Mouse (Mus musculus): Measurements from ENCODE around the gene Csnka2ip.

The Csnka2ip gene

DNA sequence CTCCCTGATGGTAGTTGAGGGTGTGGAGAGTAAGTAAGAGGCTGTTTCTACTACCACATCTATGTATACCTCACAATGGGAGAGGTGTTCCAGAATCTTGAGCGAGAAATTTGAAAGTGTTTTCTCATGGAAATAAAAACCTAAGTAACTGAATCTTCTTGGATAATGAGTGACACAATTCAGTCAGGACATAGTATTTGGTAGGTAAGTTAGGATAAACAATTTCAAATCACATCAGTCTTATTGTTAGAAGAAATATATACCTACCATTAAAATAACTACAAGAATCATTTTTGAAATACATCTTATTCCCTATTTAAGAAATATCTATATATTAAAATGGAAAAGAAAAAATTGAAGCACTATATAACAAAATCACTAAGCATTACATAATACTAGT is at the start of gene Csnka2ip:
Gene Csnka2ip (minus strand): TSS at position 101 of the 400 bp plus-strand sequence.
- DNase-seq, result no peak

DNA sequence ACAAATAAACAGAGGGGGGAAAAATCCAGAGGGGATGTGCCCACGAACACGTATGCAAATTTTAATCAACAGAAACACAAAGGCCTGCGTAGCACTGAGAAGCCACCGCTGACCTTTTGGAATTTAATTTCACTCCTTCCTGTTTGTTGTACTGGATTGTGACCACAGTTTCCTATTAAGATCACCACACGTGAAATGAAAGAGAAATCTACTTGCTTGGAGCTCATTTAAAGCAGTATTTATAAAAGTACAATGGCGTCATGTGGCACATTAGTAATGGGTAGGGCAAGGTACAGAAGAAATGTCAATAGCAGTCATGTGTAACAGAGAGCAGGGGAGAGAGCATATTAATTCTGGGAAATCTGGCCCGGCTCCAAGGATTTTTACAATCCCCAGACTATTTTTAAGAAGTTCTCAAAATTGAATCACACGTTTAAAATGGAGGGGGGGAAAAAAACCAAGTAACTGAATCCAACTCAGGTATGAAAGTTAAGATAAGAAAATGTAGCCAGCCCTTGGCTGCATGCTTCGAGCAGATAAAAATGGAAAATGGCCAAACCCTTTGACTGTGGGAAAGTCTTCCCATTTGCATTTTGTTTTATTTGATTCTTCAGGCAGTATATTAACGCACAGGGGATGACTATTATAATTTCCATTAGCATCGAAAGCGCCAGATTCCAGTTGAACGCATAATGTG is 47.5 kb upstream of the Csnka2ip start:
- no peak for DNase-seq

DNA sequence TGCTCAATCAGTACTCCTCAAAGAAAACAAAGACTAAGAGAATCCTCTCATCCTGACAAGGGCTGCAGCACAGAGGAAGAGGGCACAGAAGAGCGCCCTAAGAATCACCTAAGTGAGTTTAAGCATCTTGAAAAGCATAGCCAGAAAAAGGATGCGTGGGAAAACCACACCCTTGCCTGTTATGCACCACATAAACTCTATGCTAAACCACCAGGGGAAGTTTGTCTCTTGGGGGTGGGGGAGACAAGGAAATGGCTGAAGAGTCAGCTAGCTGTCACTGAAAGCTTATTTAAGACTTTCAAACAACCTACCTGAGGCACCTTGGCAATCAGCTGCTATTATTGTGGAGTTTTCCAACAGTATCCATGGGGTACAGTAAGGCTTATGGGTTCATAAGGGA is 45.6 kb upstream of the Csnka2ip start:
- DNase-seq, result no peak

DNA sequence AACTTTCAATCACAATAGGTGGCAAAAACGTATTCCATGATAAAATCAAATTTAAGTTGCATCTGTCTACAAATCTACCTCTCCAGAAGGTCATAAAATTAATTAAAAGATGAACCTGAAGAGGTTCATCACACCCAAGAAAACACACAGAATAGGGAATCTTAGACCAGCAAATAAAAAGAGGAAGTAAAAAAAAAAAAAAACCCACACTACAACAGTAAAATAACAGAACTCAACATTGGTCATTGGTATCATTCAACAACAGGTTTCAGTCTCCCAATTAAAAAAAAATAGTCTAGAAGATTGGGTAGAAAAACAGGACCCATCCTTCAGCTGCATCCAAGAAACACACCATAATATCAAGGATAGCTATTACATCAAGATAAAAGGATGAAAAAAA is 32.9 kb upstream of the Csnka2ip start:
- no peak for DNase-seq

DNA sequence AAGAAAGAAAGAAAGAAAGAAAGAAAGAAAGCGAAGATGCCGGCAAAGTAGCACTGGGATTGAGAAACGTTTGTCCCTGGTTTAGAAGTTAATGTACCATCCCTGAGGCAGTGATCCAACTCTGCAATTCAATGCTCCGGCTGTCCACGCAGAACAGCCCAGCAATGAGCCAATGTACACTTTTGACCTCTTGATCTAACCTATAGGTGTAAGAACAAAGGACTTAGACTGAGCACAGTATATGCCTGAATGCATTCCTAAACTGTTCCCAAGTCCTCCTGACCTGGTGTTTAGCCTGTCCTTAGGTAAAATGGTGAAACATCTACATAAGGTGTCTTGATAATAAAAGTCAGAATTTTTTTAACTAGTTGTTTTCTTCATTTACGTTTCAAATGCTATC is 17.9 kb upstream of the Csnka2ip start:
- no peak for DNase-seq

DNA sequence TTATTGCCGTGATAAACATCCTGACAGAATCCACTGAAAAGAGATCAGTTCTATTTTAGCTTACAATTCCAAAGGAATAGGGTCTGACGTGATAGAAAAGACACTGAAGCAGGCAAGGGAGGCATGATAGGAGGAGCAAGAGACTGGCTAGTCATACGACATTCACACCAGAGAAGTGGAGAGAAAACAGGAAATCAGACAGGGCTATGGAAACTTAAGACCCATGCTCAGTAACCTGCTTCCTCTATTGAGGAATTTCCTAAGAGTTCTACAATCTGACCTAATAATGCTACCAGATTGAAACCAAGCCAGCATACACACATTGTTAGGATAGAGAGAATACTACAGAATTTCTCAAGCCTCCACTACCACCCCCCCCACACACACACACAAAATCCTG is 12.4 kb upstream of the Csnka2ip start:
- no peak for DNase-seq

DNA sequence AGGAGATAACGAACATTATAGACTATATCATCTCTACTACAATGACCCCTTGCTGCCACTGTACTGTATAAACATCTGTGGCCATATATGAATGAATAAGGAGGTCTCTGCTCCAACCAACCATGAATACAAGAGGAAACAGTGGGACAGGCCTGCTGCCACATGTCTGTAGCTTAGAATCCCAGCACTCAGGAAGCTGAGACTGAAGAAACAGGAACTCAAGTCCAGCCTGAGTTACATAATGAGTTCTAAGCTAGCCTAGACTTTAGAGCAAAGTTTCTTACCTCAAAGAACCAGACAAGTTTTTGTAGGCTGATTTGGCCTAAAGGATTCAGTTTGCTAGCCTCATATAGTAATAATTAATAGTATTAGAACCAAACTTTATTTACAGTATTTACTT is 5.6 kb upstream of the Csnka2ip start:
- no peak for DNase-seq

DNA sequence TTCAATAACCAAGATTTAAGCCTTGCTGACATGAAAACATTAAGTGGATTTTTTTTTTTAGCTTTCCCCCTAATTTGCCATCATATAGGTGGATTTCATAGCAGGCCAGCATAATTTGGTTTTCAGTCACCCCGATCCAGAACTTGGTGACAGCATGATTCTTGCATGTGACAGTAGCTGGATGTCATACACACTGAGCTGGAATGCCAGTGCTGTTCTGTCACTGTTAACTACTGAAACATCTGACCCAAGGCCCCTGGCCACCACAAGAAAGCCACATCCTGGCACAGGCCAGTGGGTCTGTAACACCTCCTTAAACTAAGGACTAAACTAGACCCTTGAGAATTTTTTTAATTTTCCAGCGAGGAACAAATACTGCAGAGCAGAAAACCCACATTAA is 15.4 kb downstream of the Csnka2ip start:
- DNase-seq, result no peak

DNA sequence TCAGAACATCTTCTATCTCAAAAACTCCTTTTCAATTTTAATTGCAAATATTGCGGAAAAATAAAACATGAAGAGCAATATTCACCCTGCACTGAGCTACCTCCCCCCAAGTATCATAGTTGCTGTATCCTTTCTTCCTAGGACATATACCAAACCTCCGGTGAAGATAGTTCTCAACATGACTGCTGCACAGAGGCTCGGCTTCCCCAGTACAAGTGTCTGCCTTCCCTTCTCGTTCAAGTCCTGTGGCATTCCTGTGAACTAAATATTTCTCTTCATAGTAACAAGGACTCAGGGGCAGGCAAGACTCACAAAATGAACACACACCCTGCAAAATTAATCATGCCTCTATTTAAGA is 16.0 kb downstream of the Csnka2ip start:
- DNase-seq, result no peak

DNA sequence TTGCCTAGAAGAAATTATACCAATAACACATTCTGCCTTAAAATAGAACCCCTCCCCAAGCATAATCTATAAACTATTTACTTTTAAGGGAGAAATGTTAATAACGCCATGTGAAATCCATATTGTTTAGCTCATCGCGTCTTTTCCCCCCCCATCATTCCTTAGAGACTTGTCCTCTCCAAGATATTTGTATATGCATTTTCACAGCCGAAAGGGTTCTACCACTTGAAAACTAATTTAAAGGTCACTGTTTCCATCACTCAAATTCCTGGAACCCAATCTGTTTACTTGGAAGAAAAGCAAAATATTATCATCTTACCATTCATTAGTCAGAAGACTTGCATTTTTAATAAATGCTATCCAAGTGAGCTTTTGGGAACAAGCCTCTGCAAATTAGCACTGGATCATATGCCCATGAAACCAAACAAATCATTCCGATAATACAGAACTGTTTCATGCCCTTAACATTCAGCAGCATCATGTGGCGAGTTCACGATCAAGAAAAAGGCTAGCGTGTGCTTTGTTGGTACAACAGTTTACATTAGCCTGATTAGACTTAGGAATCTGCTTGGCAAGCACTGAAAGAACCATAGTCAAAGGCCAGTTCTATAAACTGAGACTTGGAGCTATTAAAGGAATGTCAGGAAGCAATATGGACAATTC is 16.5 kb downstream of the Csnka2ip start:
- DNase-seq, result no peak

DNA sequence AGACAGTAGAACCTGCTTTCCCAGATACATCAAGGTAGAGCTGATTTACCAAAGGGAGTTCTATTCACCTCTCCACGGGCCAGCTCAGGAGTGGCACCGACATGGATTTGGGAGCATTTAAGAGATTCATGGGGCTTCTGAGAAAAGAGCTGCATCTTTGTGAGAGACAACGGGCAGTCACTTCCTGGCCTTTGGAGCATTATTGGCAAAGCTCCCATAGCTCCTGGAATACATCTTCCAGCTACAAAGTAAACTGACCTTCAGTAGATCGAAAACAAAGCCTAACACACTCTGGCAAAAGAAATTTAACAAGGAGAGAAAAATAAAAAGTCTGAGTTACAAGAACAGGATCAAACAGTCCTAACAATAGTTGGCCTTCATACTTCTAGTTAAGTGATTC is 17.6 kb downstream of the Csnka2ip start:
- DNase-seq, result no peak

DNA sequence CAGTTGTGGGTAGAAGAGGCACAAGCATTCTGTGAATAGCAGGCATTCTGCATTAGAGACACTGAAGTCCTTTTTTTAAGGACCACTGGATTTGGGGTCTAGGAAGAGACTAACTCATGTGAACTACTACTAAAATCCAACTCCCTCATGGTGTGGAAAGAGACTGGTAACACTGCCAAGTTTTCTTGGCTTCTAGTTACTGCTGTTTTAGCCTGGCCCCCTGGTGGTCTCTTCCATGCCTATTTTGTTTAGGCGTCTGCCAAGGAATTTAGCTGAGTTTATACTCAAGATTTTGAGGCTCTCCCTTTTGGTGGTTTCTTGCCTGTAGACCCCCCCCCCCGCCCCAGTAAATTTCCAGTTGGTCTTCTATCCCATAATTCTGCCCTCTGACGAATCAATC is 18.8 kb downstream of the Csnka2ip start:
- DNase-seq, result no peak

DNA sequence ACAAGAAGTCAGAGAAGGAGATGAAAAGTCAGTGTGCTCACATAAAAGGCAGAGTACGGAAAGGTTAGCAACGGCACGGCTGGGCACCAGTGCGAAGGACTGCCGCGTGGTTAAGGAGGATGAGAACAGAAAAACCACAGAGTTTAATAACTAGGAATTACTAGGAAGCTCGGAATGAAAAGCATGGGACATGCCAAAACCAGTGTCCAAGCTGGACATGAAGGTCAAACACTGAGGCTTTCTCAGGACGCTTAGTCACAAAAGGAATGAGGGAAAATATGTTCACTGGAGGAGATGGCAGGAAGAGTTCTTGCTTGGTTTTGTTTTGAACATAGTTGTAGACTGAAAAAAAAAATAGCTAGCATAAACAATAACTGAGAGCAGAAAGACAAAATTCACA is 32.7 kb downstream of the Csnka2ip start:
- no peak for DNase-seq

DNA sequence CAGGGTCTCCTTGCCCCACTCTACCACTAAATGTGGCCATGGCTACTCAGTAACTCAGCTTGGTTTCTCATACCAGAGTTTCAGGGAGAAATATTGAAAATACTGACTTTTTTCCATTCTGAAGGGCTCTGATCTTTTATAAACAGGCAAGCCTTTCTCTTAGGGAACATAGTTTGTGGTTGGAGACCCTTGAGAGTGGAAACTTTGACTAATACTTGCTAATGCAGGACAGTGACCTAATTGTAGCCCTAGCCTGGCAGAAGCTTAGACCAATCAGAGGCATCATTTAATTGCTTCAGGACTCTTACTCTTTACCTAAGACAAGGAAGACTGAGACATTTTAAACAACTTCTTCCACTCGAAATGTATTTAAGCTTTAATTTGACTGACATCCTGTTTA is 39.1 kb downstream of the Csnka2ip start:
- no peak for DNase-seq

DNA sequence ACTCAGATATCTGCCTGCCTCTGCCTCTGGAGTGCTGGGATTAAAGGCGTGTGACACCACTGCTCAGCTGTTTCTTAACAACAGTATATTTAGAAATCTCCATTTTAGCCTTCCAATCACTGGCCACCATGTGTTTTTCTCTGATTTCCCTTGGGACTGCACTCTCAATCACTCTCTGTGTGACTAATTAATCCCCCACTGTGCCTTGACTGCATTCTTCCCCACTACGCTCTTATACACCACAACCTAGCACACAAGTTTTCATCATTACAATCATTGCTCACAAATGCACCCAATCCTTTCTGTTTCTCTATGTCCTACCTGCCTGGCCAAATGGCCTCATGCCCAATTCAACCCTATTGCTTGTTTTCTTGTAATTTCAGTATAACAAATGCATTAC is 43.7 kb downstream of the Csnka2ip start:
- no peak for DNase-seq

DNA sequence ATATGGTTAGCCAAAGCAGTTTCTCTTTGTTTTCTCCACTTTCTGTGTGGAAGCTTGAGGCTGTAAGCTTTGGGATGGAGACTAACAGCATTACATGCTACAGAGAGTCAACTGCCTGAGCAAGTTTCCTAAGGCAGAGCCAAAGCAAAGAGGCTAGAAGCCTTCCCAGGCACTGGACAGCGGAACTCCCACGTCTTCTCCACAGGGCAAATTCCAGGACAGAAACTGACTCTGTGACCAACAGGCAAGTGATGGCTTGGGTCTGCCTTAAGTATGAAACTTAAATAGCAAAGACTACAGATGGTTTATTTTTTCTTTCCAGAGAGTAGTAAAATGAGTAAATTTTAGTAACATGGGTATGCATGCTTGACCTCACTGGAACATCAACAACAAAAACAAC is 75.3 kb downstream of the Csnka2ip start:
- DNase-seq, result no peak

DNA sequence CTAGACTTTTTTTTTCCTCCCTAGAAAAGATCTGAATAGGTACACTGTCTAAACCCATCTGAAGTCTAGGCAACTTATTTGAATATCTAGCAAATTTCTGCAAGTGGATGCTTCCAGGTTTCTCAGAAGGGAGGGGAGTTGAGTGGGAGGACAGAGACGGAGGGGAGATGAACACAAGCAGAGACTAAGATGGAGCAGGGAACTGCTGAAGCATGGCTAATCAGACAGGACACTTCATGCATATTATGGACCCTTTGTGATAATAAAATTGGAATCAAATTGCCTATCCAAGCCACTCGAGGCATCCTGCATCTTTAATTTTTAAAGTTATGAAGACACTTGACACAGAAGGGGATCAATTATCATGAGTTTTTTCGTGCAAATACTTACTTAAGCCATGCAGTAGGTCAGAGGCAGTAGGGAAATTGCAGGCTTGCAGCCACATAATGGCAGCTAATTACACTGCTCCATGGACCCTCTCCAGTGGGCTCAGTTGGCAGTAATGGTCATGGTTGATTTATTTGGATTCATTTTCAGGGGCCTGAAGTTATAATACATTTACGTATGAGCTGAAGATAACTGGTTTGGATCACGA is 78.1 kb downstream of the Csnka2ip start:
- no peak for DNase-seq

DNA sequence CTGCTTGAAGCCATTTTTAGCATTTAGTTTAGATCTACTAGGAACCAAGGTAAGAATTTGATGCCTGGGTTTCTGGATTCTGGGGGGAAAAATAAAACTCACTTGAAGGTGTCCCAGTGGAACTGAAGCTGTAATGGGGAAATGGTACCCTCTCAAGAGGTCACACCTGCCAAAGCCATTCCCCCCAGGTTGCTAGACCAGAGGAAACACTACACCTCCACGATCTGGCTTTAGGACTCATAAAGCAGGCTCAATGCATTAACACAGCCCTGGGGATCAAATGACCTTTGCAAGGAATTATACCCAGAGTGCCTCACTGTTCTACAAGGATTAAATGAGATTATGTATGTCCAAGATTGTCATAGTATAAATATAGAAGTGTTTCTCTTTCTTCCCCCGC is 88.8 kb downstream of the Csnka2ip start:
- no peak for DNase-seq

Measured in spleen, adult 18-20 months (tissue).